Mouse (Mus musculus): ENCODE data around the gene Gm30191. TPM values are rescaled to one million over a fixed set of nuclear protein-coding genes. Genes with fewer than 3 reads are reported as not detected.

Gm30191 gene
- total and polyA plus RNA-seq, 2 experiments from 2014 or later = not detected

- 33% methylated on average over 11 of the region's 11 CpGs for WGBS
- no peak for ATAC-seq (ENCODE audit: insufficient read depth, low read depth)
- H3K27ac ChIP-seq (ENCODE audit: low read depth) = peak overlapping the region; percentile 65
- H3K9ac ChIP-seq (replicated peaks; ENCODE audit: low read depth, low read length) = no peak overlapping the region
- peak overlapping the region; percentile 16; the same call in 1 of the 2 replicates for H3K4me2 ChIP-seq (ENCODE audit: low read depth, low read length)
- H3K9me3 ChIP-seq (replicated peaks; ENCODE audit: control insufficient read depth, low read length) = no peaks in the 10 kb centered on the region
- H3K36me3 ChIP-seq (replicated peaks; ENCODE audit: control insufficient read depth, insufficient read depth, low read length) = no peaks in the 10 kb centered on the region
- peaks cover 16% of the 10 kb centered on the region; the same call in 1 of the 2 replicates for H3K27me3 ChIP-seq (ENCODE audit: control insufficient read depth, insufficient read depth, low read length)
- DNase-seq (ENCODE audit: low spot score) = no peak
- H3K4me3 ChIP-seq (ENCODE audit: low read depth, low read length) = no peak overlapping the region
- H3K4me1 ChIP-seq (ENCODE audit: control insufficient read depth, insufficient read depth) = peaks cover 11% of the 10 kb centered on the region
- no peak for TF ChIP-seq CTCF (IDR thresholded peaks at IDR 0.05; ENCODE audit: low read depth)
- no peak for TF ChIP-seq EP300 (IDR thresholded peaks at IDR 0.05; ENCODE audit: low read depth)
Measured at GRCm38 (mm10) chr4:134257198-134258009, 10.7 kb downstream of the Gm30191 start.

- ATAC-seq (ENCODE audit: insufficient read depth, low read depth) (no peak), DNase-seq (ENCODE audit: low spot score) (no peak)
- no peak overlapping the region for H3K9ac ChIP-seq (replicated peaks; ENCODE audit: low read depth, low read length)
- H3K4me1 ChIP-seq (ENCODE audit: control insufficient read depth, insufficient read depth) = peaks cover 11% of the 10 kb centered on the region
- no peak overlapping the region for H3K4me3 ChIP-seq (ENCODE audit: low read depth, low read length)
- peaks cover 7% of the 10 kb centered on the region; the same call in 1 of the 2 replicates for H3K27me3 ChIP-seq (ENCODE audit: control insufficient read depth, insufficient read depth, low read length)
- H3K36me3 ChIP-seq (replicated peaks; ENCODE audit: control insufficient read depth, insufficient read depth, low read length) = no peaks in the 10 kb centered on the region
- WGBS = 60% methylated on average over 11 of the region's 11 CpGs
- H3K9me3 ChIP-seq (replicated peaks; ENCODE audit: control insufficient read depth, low read length) = no peaks in the 10 kb centered on the region
- H3K4me2 ChIP-seq (ENCODE audit: low read depth, low read length) = no peak overlapping the region
- TF ChIP-seq EP300 (IDR thresholded peaks at IDR 0.05; ENCODE audit: low read depth) (no peak), CTCF (IDR thresholded peaks at IDR 0.05; ENCODE audit: low read depth) (no peak)
- no peak overlapping the region for H3K27ac ChIP-seq (ENCODE audit: low read depth)
Measured at GRCm38 (mm10) chr4:134258354-134258753, 11.6 kb downstream of the Gm30191 start.

GRCm38 (mm10) chr4:134263191-134263590 lies 16.5 kb downstream of the Gm30191 start:
- WGBS = 27% methylated on average over 6 of the region's 6 CpGs
- no peaks in the 10 kb centered on the region for H3K36me3 ChIP-seq (replicated peaks; ENCODE audit: control insufficient read depth, insufficient read depth, low read length)

GRCm38 (mm10) chr4:134265860-134266585 lies 19.3 kb downstream of the Gm30191 start:
- ATAC-seq (ENCODE audit: insufficient read depth, low read depth) = no peak
- Histone ChIP-seq H3K36me3 (replicated peaks; ENCODE audit: control insufficient read depth, insufficient read depth, low read length) (no peaks in the 10 kb centered on the region), H3K27ac (ENCODE audit: low read depth) (no peak overlapping the region), H3K9ac (replicated peaks; ENCODE audit: low read depth, low read length) (no peak overlapping the region), H3K27me3 (ENCODE audit: control insufficient read depth, insufficient read depth, low read length) (no peaks in the 10 kb centered on the region), H3K9me3 (replicated peaks; ENCODE audit: control insufficient read depth, low read length) (no peaks in the 10 kb centered on the region), H3K4me3 (ENCODE audit: low read depth, low read length) (no peak overlapping the region), H3K4me2 (ENCODE audit: low read depth, low read length) (no peak overlapping the region), H3K4me1 (ENCODE audit: control insufficient read depth, insufficient read depth) (no peaks in the 10 kb centered on the region)
- WGBS = 57% methylated on average over 9 of the region's 9 CpGs
- DNase-seq (ENCODE audit: low spot score) = no peak
- no peak for TF ChIP-seq EP300 (IDR thresholded peaks at IDR 0.05; ENCODE audit: low read depth)
- no peak for TF ChIP-seq CTCF (IDR thresholded peaks at IDR 0.05; ENCODE audit: low read depth)

More at GRCm38 (mm10) chr4:134263191-134263590, 16.5 kb downstream of the Gm30191 start:
- H3K4me1 ChIP-seq (ENCODE audit: control insufficient read depth, insufficient read depth) = no peaks in the 10 kb centered on the region
- no peak overlapping the region for H3K4me2 ChIP-seq (ENCODE audit: low read depth, low read length)
- no peak overlapping the region for H3K9ac ChIP-seq (replicated peaks; ENCODE audit: low read depth, low read length)
- H3K9me3 ChIP-seq (replicated peaks; ENCODE audit: control insufficient read depth, low read length) = no peaks in the 10 kb centered on the region
- no peak for DNase-seq (ENCODE audit: low spot score)
- no peak for TF ChIP-seq EP300 (IDR thresholded peaks at IDR 0.05; ENCODE audit: low read depth)
- peak; percentile 68 for TF ChIP-seq CTCF (IDR thresholded peaks at IDR 0.05; ENCODE audit: low read depth)
- no peaks in the 10 kb centered on the region for H3K27me3 ChIP-seq (ENCODE audit: control insufficient read depth, insufficient read depth, low read length)
- no peak overlapping the region for H3K27ac ChIP-seq (ENCODE audit: low read depth)
- ATAC-seq (ENCODE audit: insufficient read depth, low read depth) = no peak
- H3K4me3 ChIP-seq (ENCODE audit: low read depth, low read length) = no peak overlapping the region

DNA sequence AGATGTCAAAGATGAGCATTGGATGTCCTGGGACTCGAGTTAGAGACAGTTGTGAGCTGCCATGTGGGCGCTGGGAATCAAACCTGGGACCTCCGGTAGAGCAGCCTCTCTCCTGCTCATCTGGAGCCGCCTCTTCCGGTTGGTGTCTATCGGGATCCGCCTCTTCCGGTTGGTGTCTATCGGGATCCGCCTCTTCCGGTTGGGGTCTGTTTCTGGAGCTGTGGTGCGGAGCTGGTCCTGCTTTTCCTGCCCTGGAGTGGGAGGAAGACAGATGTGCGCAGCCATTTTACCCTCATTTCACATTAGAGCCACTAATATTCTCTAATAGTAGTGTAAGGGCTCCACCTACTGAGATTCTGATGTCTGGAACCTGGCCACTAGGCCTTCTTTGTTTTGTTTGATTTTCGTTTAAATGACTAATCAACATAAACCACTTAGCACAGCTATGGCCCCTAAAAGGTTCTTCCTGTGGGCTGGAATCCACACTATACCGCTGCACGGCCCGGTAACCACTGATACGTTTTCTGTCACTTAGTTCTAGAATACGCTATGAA lies 21.4 kb downstream of the Gm30191 start:
- Histone ChIP-seq H3K4me3 (ENCODE audit: low read depth, low read length) (no peak overlapping the region), H3K27me3 (ENCODE audit: control insufficient read depth, insufficient read depth, low read length) (no peaks in the 10 kb centered on the region), H3K4me2 (ENCODE audit: low read depth, low read length) (no peak overlapping the region), H3K9me3 (replicated peaks; ENCODE audit: control insufficient read depth, low read length) (no peaks in the 10 kb centered on the region), H3K36me3 (replicated peaks; ENCODE audit: control insufficient read depth, insufficient read depth, low read length) (no peaks in the 10 kb centered on the region), H3K9ac (replicated peaks; ENCODE audit: low read depth, low read length) (no peak overlapping the region), H3K4me1 (ENCODE audit: control insufficient read depth, insufficient read depth) (no peaks in the 10 kb centered on the region), H3K27ac (ENCODE audit: low read depth) (no peak overlapping the region)
- ATAC-seq (ENCODE audit: insufficient read depth, low read depth) (no peak), DNase-seq (ENCODE audit: low spot score) (no peak)
- TF ChIP-seq EP300 (IDR thresholded peaks at IDR 0.05; ENCODE audit: low read depth) (no peak), CTCF (IDR thresholded peaks at IDR 0.05; ENCODE audit: low read depth) (no peak)
- WGBS = 84% methylated on average over 19 of the region's 19 CpGs

Measured in heart, postnatal 0 days (tissue).